Mouse (Mus musculus): Measurements from ENCODE around the gene Tspan17. TPM values are rescaled to one million over a fixed set of nuclear protein-coding genes. Genes with fewer than 3 reads are reported as not detected.
"Not testable (repeated sequence)": the region's sequence is repeated elsewhere in the genome, so short reads cannot be mapped to it uniquely, and the experiment has no call there.

Gene Tspan17
- polyA plus RNA-seq, 1 experiment from 2014 or later = 2.2 TPM

DNA sequence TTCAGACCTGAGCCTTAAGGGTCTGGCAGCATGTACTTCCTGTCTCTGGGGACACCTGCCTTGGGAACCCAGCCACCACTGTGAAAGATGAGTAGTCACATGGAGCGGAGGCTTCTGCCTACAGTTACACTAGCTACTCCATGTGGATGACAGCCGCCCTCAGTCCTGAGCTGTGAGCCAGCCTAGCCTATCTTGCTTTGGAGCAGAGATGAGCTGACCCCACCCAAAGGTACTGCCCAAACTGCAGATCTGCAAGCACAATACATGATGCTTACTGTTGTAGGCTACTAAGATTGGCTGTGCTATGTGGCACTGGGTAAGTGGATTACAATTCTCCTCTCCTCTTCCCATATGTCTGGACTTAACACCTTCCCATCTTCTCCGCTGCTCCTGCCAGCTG lies 8.1 kb upstream of the Tspan17 start:
- no peak overlapping the region for H3K27ac ChIP-seq (ENCODE audit: low read depth)
- no peak for DNase-seq
- H3K4me2 ChIP-seq (ENCODE audit: low read depth, low read length) = no peak overlapping the region
- no peaks in the 10 kb centered on the region for H3K36me3 ChIP-seq (replicated peaks; ENCODE audit: insufficient read depth, low read length)
- H3K9me3 ChIP-seq (ENCODE audit: low read length) = no peaks in the 10 kb centered on the region
- TF ChIP-seq CTCF (IDR thresholded peaks at IDR 0.05; ENCODE audit: low read depth) (no peak), EP300 (IDR thresholded peaks at IDR 0.05; ENCODE audit: low read depth) (no peak)
- no peak overlapping the region for H3K4me3 ChIP-seq (ENCODE audit: low read depth, low read length)
- ATAC-seq = no peak
- H3K9ac ChIP-seq (replicated peaks) = no peak overlapping the region
- WGBS (ENCODE audit: insufficient replicate concordance) = 78% methylated on average over 3 of the region's 3 CpGs
- H3K27me3 ChIP-seq (ENCODE audit: insufficient read depth, low read length) = no peaks in the 10 kb centered on the region
- H3K4me1 ChIP-seq (ENCODE audit: insufficient read depth) = no peaks in the 10 kb centered on the region

DNA sequence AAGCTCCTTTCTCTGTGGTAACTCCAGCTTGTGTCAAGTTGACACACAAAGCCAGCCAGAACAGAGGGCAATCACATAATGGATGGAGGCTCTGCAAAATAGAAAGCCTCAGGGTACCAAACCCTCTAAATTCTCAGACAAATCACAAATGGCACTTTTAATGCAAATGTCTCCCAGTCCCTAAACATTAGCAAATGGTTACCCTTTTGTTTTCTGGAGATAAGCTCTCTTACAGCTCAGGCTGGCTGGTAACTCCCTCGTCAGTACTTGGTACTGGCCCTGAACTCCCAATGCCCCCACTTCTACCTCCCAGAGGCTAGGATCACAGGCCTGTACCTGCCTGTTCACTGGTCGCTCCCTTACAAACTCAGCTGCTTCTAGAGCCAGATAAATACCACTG lies 5.9 kb upstream of the Tspan17 start:
- no peak overlapping the region for H3K4me2 ChIP-seq (ENCODE audit: low read depth, low read length)
- H3K36me3 ChIP-seq (replicated peaks; ENCODE audit: insufficient read depth, low read length) = no peaks in the 10 kb centered on the region
- DNase-seq (no peak), ATAC-seq (no peak)
- no peak overlapping the region for H3K27ac ChIP-seq (ENCODE audit: low read depth)
- no peaks in the 10 kb centered on the region for H3K9me3 ChIP-seq (ENCODE audit: low read length)
- H3K27me3 ChIP-seq (ENCODE audit: insufficient read depth, low read length) = peaks cover 3% of the 10 kb centered on the region; the same call in 1 of the 2 replicates
- 30% methylated on average over 2 of the region's 2 CpGs for WGBS (ENCODE audit: insufficient replicate concordance)
- no peak overlapping the region for H3K9ac ChIP-seq (replicated peaks)
- no peaks in the 10 kb centered on the region for H3K4me1 ChIP-seq (ENCODE audit: insufficient read depth)
- no peak for TF ChIP-seq CTCF (IDR thresholded peaks at IDR 0.05; ENCODE audit: low read depth)
- TF ChIP-seq EP300 (IDR thresholded peaks at IDR 0.05; ENCODE audit: low read depth) = no peak
- H3K4me3 ChIP-seq (ENCODE audit: low read depth, low read length) = no peak overlapping the region

DNA sequence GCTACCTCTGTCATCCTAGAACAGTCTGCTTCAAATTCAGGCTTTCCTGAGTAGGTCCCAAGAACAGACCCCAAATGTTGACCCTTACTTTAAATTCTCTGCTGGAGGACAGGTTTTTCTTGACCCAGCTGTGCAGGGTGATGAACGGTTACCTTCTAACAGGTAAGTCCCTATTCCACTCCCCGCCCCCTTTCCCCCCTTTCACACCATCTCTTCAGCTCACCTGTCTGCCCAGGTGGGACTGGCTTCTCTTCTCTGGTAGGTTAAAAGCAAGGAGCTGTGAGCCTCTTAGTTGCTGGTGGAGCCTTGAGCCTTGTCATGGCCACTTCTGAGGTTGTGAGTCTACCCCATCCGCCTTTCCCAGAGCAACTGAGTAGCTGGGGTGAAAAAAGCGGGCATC lies 5.5 kb upstream of the Tspan17 start, which contains the start of gene Eif4e1b:
Eif4e1b (plus strand) TSS at position 301 of the 400 bp plus-strand sequence.
- Histone ChIP-seq H3K9ac (replicated peaks) (no peak within 1 kb of the TSS), H3K27me3 (ENCODE audit: insufficient read depth, low read length) (peaks cover 6% of the 10 kb centered on the region; the same call in 1 of the 2 replicates), H3K36me3 (replicated peaks; ENCODE audit: insufficient read depth, low read length) (no peaks in the 10 kb centered on the region), H3K4me3 (ENCODE audit: low read depth, low read length) (no peak within 1 kb of the TSS), H3K4me2 (ENCODE audit: low read depth, low read length) (no peak within 1 kb of the TSS), H3K4me1 (ENCODE audit: insufficient read depth) (no peaks in the 10 kb centered on the region), H3K9me3 (ENCODE audit: low read length) (no peaks in the 10 kb centered on the region), H3K27ac (ENCODE audit: low read depth) (no peak within 1 kb of the TSS)
- whole genome bisulfite sequencing (ENCODE audit: insufficient replicate concordance) = 73% methylated on average over 4 of the region's 4 CpGs
- no peak for TF ChIP-seq CTCF (IDR thresholded peaks at IDR 0.05; ENCODE audit: low read depth)
- TF ChIP-seq EP300 (IDR thresholded peaks at IDR 0.05; ENCODE audit: low read depth) = no peak
- ATAC-seq = no peak
- DNase-seq = no peak

DNA sequence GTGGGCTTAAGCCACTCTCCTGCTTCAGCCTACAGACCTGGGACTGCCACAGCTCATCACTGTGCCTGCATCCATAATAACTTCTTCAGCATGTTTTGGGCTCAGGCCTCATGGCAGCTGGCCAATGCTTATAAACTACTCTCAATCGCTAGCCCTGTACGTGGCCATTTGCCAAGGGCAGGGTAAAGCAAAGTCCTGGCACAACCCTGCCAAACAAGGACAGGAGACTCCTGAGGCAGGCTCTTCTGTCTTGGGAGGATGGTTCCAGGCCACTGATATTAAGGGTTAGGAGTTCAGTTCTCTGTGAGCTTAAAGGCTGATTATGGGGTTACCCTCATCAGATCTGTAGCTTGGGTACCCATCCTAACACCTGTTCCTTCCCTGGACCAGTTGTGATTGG lies 1.6 kb upstream of the Tspan17 start:
- H3K4me3 ChIP-seq (ENCODE audit: low read depth, low read length); ATAC-seq: not testable (repeated sequence)

DNA sequence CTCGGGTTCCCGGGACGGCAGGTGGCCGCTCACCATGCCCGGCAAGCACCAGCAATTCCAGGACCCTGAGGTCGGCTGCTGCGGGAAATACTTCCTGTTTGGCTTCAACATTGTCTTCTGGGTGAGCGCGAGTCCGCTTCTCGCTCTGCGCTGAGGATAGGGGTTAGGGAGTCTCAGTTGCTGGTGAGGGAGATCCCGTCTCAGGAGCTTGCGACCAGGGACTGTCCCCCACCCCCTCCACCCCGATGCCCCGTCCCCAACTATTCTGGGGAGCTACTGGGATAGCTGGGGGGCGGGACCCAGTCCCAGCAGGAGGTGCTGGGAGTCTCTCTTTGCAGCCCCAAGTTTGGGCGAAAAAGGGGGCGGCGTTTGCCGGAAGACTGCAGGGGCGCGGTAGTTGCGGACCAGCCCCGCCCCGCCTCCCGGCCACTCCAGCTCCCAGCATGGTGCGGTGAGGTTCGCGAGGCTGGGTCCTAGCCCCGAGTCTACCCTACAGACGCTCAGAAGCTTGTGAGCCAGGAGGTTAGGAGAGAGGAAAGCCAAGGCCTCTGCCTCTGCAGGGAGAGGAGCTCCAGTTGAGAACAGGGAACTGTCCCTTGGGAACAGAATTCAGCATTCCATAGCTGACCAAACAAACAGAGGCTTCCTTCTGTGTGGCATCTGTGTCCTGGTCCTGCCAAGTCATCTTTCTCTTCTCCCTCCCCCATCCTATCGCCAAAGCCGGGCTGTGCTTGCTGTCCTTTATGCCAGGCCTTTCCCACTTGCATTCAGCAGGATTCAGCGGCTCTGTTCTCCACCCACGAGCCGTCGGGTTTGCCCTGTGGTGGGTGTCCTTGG lies 602 bp downstream of the Tspan17 start:
- Histone ChIP-seq H3K27ac (ENCODE audit: low read depth) (no peak overlapping the region; the same call in 1 of the 2 replicates), H3K9me3 (ENCODE audit: low read length) (no peaks in the 10 kb centered on the region), H3K4me3 (ENCODE audit: low read depth, low read length) (peak overlapping the region; percentile 51), H3K36me3 (replicated peaks; ENCODE audit: insufficient read depth, low read length) (no peaks in the 10 kb centered on the region), H3K9ac (replicated peaks) (peak overlapping the region; percentile 50), H3K4me2 (ENCODE audit: low read depth, low read length) (peak overlapping the region; percentile 91), H3K4me1 (ENCODE audit: insufficient read depth) (peaks cover 16% of the 10 kb centered on the region), H3K27me3 (ENCODE audit: insufficient read depth, low read length) (peaks cover 33% of the 10 kb centered on the region)
- ATAC-seq (peak; percentile 8; the same call in 1 of the 2 replicates), DNase-seq (peak; percentile 40)
- TF ChIP-seq EP300 (IDR thresholded peaks at IDR 0.05; ENCODE audit: low read depth) = no peak
- no peak for TF ChIP-seq CTCF (IDR thresholded peaks at IDR 0.05; ENCODE audit: low read depth)
- WGBS (ENCODE audit: insufficient replicate concordance) = 4% methylated on average over 37 of the region's 38 CpGs

More for the DNA sequence above, 1.6 kb upstream of the Tspan17 start:
- not testable (repeated sequence) for DNase-seq; H3K9ac ChIP-seq (replicated peaks); H3K9me3 ChIP-seq (ENCODE audit: low read length); H3K27ac ChIP-seq (ENCODE audit: low read depth); H3K4me2 ChIP-seq (ENCODE audit: low read depth, low read length); H3K36me3 ChIP-seq (replicated peaks; ENCODE audit: insufficient read depth, low read length)
- 63% methylated on average over 2 of the region's 2 CpGs for WGBS (ENCODE audit: insufficient replicate concordance)
- H3K4me1 ChIP-seq (ENCODE audit: insufficient read depth) = peaks cover 16% of the 10 kb centered on the region
- H3K27me3 ChIP-seq (ENCODE audit: insufficient read depth, low read length) = peaks cover 33% of the 10 kb centered on the region

DNA sequence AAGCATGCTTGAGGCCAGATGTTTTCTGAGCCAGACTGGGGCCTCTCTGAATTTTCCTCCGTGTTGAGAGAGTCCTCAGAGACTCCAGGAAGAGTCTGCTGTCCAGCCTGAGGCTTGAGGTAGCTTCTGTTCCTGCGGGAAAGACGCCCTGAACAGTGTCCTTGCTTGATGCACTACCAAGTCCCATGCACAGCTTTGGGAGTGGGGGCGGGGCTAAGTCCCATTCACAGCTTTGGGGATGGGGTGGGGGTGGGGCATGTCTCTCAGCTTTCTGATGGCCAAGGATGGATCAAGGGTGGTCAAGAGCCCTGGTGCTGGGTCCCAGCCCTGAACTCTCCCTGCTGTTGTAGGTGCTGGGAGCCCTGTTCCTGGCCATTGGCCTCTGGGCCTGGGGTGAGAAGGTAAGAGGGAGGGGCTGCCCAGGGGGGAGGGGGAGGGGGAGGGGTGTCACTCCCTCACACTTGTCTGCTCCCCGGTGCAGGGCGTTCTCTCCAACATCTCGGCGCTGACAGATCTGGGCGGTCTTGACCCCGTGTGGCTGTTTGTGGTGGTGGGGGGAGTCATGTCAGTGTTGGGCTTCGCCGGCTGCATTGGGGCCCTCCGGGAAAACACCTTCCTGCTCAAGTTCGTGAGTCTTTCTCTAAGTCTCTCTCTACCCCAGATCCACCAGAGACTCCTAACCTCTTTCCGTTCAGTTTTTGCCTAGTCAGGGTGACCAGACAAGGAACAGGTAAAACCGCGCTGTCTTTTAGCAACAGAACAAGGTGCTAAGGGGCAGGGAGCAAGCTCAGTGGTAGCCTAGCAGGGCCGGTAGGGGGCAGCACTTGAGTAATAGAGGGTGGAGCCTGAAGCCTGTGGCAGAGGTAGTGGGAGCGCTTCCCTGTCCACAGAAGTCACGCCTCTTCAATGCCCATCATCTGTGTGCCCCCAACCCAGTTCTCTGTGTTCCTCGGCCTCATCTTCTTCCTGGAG lies 3.4 kb downstream of the Tspan17 start:
- Histone ChIP-seq H3K36me3 (replicated peaks; ENCODE audit: insufficient read depth, low read length) (no peaks in the 10 kb centered on the region), H3K4me1 (ENCODE audit: insufficient read depth) (peaks cover 16% of the 10 kb centered on the region), H3K4me2 (ENCODE audit: low read depth, low read length) (no peak overlapping the region), H3K27ac (ENCODE audit: low read depth) (no peak overlapping the region), H3K9me3 (ENCODE audit: low read length) (no peaks in the 10 kb centered on the region), H3K9ac (replicated peaks) (no peak overlapping the region), H3K4me3 (ENCODE audit: low read depth, low read length) (no peak overlapping the region), H3K27me3 (ENCODE audit: insufficient read depth, low read length) (peaks cover 31% of the 10 kb centered on the region)
- peak; percentile 40 for TF ChIP-seq CTCF (IDR thresholded peaks at IDR 0.05; ENCODE audit: low read depth)
- TF ChIP-seq EP300 (IDR thresholded peaks at IDR 0.05; ENCODE audit: low read depth) = no peak
- peak; percentile 39 for DNase-seq
- 25% methylated on average over 21 of the region's 21 CpGs for WGBS (ENCODE audit: insufficient replicate concordance)
- ATAC-seq = no peak
